8 mouse cellular contexts compared by ENCODE assay signal in genomic region chr4:103119229-103120027, GRCm38 (mm10). TPM values are rescaled to one million over a fixed set of nuclear protein-coding genes. Genes with fewer than 3 reads are reported as not detected.
DNase-seq lines count a peak whose midpoint lies in the region; ATAC-seq lines count a peak whose summit lies in the region.

No protein-coding gene starts in this region.

- intact Hi-C loops in gastrocnemius, postnatal 14 days (cut with DNase I; ENCODE audit: low total_unique reads) = no loop called here

- peak; percentile 71 for DNase-seq in adipocyte (ENCODE audit: low spot score)
- peak; percentile 84 for DNase-seq in embryo, embryonic 10.5 days (ENCODE audit: low spot score)
- peak; percentile 85 for DNase-seq in gastrocnemius, postnatal 14 days
- DNase-seq in left cerebral cortex, adult 9 months (ENCODE audit: low spot score in 2 of 2) = peak; percentile 32 to 54
- peak; percentile 82 for DNase-seq in right cerebral cortex, adult 18-20 months
- peak; percentile 86 for DNase-seq in urinary bladder, adult 2 months (ENCODE audit: low spot score)

- peak; percentile 32 for ATAC-seq in inflammation-experienced regulatory T-cells, adult 6 months
- peak; percentile 53 for ATAC-seq in megakaryocyte, adult 5-6 weeks (ENCODE audit: poor library complexity, severe bottlenecking)

RNA-seq across cellular contexts. Expression of gene Wdr78, which starts 5.1 kb away (rescaled TPM):
- total RNA-seq in gastrocnemius, postnatal 14 days (2021) = under 1 TPM; 0.74 to 0.86 TPM
- polyA plus RNA-seq in inflammation-experienced regulatory T-cells, adult 6 months (2017; shearing (Covaris generic)) = 1 to 10 TPM; 1.2 to 2.1 (median 1.4) TPM
- total RNA-seq in megakaryocyte, adult 5-6 weeks (2015) = 0.80 and 2.6 TPM in 2 replicates
- total RNA-seq in megakaryocyte, adult 5-6 weeks (2017) = 0.28 and 0.92 TPM in 2 replicates
- 2.3 and 2.9 TPM in 2 replicates for polyA plus RNA-seq in urinary bladder, adult 2 months (2012; rRNA removed)

RNA-seq across cellular contexts. Expression of gene Mier1, which starts 5.2 kb away (rescaled TPM):
- total RNA-seq in gastrocnemius, postnatal 14 days (2021) = 10 to 100 TPM; 21.8 to 22.3 TPM
- 10 to 100 TPM; 67.5 to 88.1 (median 83.0) TPM for polyA plus RNA-seq in inflammation-experienced regulatory T-cells, adult 6 months (2017; shearing (Covaris generic))
- 79.4 and 82.5 TPM in 2 replicates for total RNA-seq in megakaryocyte, adult 5-6 weeks (2015)
- total RNA-seq in megakaryocyte, adult 5-6 weeks (2017) = 89.2 and 100 TPM in 2 replicates
- 24.2 and 29.6 TPM in 2 replicates for polyA plus RNA-seq in urinary bladder, adult 2 months (2012; rRNA removed)

Comparison
In these comparisons a context has a peak if more than half of its experiments do, and no peak if none do; other contexts are left out.
1. Peak in every context shown above with its lines: DNase-seq and ATAC-seq.